Mouse (Mus musculus): ENCODE data around the gene Ppp2r2d. TPM values are rescaled to one million over a fixed set of nuclear protein-coding genes. Genes with fewer than 3 reads are reported as not detected.

Gene Ppp2r2d
- polyA plus RNA-seq, 1 experiment = not detected

DNA sequence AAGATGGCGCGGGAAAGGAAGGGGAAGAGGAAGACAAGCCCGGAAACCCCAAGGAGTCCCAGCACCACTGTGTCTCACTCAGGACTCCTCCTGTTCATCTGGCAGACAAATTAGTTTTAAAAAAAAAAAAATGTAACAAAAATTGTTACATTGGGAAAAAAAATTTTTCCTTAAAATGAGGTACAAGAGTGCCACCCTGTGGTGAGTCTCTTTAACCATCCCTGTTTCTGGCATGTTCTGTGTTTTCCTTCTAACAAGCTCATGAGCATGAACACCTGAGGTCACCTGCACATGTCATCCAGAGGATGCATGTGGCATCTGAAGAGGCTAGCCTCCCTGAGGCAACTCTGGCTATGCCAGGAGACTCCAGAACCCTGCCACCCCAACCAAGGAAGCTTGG is 10.9 kb upstream of the Ppp2r2d start:
- Histone ChIP-seq H3K27ac (ENCODE audit: insufficient read depth, low read depth, low read length) (no peak overlapping the region), H3K4me1 (ENCODE audit: control insufficient read depth, insufficient read depth, low read length) (peaks cover 2% of the 10 kb centered on the region; the same call in 1 of the 2 replicates), H3K4me3 (ENCODE audit: insufficient read depth, low read depth, low read length) (no peak overlapping the region)
- WGBS = 86% methylated on average over 3 of the region's 3 CpGs
- no peak for TF ChIP-seq POLR2A (IDR thresholded peaks at IDR 0.05; ENCODE audit: insufficient read depth, low read depth, low read length)
- TF ChIP-seq CTCF (IDR thresholded peaks at IDR 0.05; ENCODE audit: insufficient read depth, low read depth, low read length) = no peak

DNA sequence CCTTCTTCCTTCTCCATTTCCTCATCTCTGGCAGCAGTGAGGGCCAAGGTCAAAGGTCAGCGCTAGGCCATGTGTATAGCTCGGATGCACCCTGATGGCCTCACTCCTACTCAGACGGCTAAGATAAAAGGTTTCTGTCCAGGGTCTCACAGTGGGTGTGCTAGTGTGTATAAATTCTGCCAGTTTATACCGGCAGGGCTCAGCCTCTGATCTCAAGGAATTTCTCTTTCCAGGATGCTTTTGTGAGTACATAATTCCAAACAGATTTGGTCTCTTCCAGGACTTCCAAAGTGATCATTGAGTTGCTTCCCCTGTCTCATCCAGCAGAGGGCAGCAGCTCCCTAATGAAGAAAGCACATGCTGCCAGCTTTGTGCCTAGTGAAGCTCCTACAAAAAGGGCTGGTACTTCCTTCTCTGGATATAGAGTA is 5.3 kb upstream of the Ppp2r2d start:
- TF ChIP-seq CTCF (IDR thresholded peaks at IDR 0.05; ENCODE audit: insufficient read depth, low read depth, low read length) (no peak), POLR2A (IDR thresholded peaks at IDR 0.05; ENCODE audit: insufficient read depth, low read depth, low read length) (no peak)
- Histone ChIP-seq H3K4me1 (ENCODE audit: control insufficient read depth, insufficient read depth, low read length) (peaks cover 22% of the 10 kb centered on the region), H3K27ac (ENCODE audit: insufficient read depth, low read depth, low read length) (no peak overlapping the region), H3K4me3 (ENCODE audit: insufficient read depth, low read depth, low read length) (no peak overlapping the region)
- WGBS = 49% methylated on average over 4 of the region's 4 CpGs

DNA sequence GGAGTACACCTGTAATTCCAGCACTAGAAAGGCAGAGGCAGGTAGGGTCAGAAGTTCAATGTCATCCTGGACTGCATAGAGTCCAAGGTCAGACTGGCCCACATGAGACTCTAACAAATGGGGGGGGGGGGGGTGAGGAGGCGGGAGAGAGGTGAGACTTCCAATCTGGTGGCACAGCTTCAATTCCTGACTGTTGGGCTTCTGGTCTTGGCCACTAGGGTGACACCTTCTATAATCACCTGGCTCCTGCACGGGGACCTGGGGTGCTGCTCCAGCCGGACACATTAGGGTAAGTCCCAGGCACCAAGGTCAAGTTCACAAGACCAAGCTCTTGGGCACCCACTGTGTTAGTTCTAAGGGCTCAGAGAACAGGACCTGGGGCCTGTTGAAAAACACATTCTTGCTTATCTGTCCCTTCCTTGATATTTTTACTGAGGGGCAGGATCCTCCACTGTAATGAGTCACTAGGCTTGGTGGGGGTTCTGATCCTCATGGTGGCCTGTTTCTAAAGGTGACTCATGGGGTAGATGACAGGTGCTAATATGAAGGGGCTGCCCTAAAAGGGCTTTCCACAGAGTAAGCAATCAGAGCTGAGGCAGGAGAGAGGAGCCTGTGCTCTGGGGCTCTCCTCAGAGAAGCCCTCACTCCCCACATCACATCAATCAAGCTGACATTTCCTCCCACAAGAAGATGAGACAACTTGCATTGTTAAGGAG is 4.3 kb upstream of the Ppp2r2d start:
- 75% methylated on average over 3 of the region's 3 CpGs for WGBS
- no peak overlapping the region for H3K27ac ChIP-seq (ENCODE audit: insufficient read depth, low read depth, low read length)
- TF ChIP-seq CTCF (IDR thresholded peaks at IDR 0.05; ENCODE audit: insufficient read depth, low read depth, low read length) = no peak
- no peak for TF ChIP-seq POLR2A (IDR thresholded peaks at IDR 0.05; ENCODE audit: insufficient read depth, low read depth, low read length)

DNA sequence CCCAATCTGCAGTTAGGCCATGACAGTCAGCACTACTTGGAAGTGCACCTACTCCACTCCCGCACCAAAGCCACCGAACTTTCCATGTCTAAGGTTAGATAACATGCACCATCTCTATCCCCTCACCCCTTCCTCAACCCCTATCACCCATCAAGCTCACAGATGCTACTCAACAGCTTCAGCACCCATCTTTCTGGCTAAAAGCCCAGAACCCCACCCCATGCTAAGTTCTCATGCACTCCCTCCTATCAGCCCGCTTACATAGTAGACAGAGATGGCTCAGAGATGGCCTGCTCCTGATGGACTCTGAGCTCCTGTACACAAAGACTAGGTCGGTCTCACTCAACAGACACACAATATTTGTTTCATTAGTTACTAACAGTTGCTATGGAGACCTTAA is 2.5 kb upstream of the Ppp2r2d start:
- TF ChIP-seq CTCF (IDR thresholded peaks at IDR 0.05; ENCODE audit: insufficient read depth, low read depth, low read length) (no peak), POLR2A (IDR thresholded peaks at IDR 0.05; ENCODE audit: insufficient read depth, low read depth, low read length) (no peak)
- 75% methylated on average over 4 of the region's 4 CpGs for WGBS
- Histone ChIP-seq H3K4me1 (ENCODE audit: control insufficient read depth, insufficient read depth, low read length) (peaks cover 30% of the 10 kb centered on the region), H3K27ac (ENCODE audit: insufficient read depth, low read depth, low read length) (no peak overlapping the region), H3K4me3 (ENCODE audit: insufficient read depth, low read depth, low read length) (no peak overlapping the region)

More for the DNA sequence above, 4.3 kb upstream of the Ppp2r2d start:
- H3K4me3 ChIP-seq (ENCODE audit: insufficient read depth, low read depth, low read length) = no peak overlapping the region
- H3K4me1 ChIP-seq (ENCODE audit: control insufficient read depth, insufficient read depth, low read length) = peaks cover 22% of the 10 kb centered on the region

DNA sequence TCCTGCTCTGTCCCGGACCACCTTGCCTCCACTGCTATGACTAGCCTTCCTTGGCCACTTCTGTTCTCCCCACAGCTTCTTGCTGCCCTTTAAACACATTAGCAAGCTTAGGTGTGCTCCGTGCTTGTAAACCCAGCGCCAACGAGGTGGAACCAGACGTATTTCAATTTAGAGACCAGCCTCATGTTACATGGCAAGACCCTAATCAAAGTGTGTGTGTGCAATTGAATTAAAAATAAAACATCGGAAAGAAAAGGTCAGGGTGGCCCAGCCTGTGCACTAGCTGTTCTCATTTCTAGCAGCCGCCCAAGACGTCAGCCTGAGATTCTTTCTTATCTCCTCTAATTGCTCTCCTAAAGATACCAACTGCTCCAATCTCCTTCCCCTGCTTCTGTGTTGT is 768 bp upstream of the Ppp2r2d start:
- Histone ChIP-seq H3K4me3 (ENCODE audit: insufficient read depth, low read depth, low read length) (peak overlapping the region; percentile 45), H3K4me1 (ENCODE audit: control insufficient read depth, insufficient read depth, low read length) (peaks cover 28% of the 10 kb centered on the region), H3K27ac (ENCODE audit: insufficient read depth, low read depth, low read length) (0 out of 2 replicates have a peak overlapping the region, but pooled peaks have one; percentile 7)
- TF ChIP-seq POLR2A (IDR thresholded peaks at IDR 0.05; ENCODE audit: insufficient read depth, low read depth, low read length) (no peak), CTCF (IDR thresholded peaks at IDR 0.05; ENCODE audit: insufficient read depth, low read depth, low read length) (no peak)
- WGBS = 23% methylated on average over 8 of the region's 8 CpGs

DNA sequence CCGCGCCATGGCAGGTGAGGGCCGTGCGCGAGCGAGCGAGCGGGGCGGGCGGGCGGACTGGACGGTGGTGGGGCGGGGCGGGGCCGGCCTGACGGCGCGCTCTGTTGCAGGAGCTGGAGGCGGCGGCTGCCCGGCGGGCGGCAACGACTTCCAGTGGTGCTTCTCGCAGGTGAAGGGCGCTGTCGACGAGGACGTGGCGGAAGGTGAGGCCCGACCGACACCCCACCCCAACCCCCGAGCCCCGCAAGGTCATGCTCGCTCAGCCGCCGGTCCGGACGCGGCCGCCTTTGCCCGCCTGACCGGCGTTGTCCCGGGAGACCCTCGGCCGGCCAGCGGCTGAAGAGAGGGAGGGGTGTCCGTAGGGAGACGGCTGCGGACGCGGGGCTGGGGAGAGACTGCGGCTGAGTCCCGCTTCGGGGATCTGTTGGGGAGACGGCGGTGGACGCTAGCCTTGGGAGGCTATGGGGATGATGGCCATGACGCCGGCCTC is 668 bp downstream of the Ppp2r2d start:
- H3K4me3 ChIP-seq (ENCODE audit: insufficient read depth, low read depth, low read length) = peak overlapping the region; percentile 84
- H3K27ac ChIP-seq (ENCODE audit: insufficient read depth, low read depth, low read length) = no peak overlapping the region
- WGBS = under 1% methylated on average over 61 of the region's 61 CpGs
- TF ChIP-seq POLR2A (IDR thresholded peaks at IDR 0.05; ENCODE audit: insufficient read depth, low read depth, low read length) = no peak
- no peak for TF ChIP-seq CTCF (IDR thresholded peaks at IDR 0.05; ENCODE audit: insufficient read depth, low read depth, low read length)
- H3K4me1 ChIP-seq (ENCODE audit: control insufficient read depth, insufficient read depth, low read length) = peaks cover 23% of the 10 kb centered on the region

DNA sequence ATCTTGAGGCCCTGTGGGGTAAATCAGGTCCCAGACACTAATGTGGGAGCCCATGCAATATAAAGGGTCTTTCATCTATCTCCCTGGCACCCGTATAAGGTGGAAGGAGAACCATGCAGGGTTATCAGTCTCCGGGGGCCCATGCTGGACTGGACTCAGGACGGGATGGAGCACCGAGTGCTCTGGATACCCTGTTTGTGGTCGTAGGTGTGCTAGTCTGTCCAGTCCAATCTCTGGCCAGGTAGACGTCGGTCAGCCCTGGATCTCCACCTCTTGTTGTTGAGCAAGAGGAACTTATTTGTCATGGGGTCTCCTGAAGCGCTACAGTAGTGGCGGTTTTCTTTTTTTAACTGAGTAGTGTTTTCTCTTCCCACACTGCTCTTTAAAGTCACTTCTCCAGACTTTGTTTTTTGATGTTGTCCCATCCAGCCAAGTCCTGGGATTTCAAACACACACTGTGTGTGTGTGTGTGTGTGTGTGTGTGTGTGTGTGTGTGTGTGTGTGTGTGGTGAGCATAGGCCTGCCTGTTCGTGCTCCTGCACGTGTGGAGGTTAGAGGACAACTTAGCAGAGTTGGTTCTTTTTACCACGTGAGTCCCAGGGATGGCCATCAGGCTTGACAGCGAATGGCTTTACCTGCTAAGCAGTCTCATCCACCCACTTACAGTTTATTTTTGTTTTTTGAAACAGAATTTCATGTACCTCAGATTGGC is 1.6 kb downstream of the Ppp2r2d start:
- Histone ChIP-seq H3K4me1 (ENCODE audit: control insufficient read depth, insufficient read depth, low read length) (peaks cover 22% of the 10 kb centered on the region), H3K4me3 (ENCODE audit: insufficient read depth, low read depth, low read length) (peak overlapping the region; percentile 84), H3K27ac (ENCODE audit: insufficient read depth, low read depth, low read length) (no peak overlapping the region)
- TF ChIP-seq POLR2A (IDR thresholded peaks at IDR 0.05; ENCODE audit: insufficient read depth, low read depth, low read length) = no peak
- TF ChIP-seq CTCF (IDR thresholded peaks at IDR 0.05; ENCODE audit: insufficient read depth, low read depth, low read length) = no peak
- 20% methylated on average over 13 of the region's 13 CpGs for WGBS

DNA sequence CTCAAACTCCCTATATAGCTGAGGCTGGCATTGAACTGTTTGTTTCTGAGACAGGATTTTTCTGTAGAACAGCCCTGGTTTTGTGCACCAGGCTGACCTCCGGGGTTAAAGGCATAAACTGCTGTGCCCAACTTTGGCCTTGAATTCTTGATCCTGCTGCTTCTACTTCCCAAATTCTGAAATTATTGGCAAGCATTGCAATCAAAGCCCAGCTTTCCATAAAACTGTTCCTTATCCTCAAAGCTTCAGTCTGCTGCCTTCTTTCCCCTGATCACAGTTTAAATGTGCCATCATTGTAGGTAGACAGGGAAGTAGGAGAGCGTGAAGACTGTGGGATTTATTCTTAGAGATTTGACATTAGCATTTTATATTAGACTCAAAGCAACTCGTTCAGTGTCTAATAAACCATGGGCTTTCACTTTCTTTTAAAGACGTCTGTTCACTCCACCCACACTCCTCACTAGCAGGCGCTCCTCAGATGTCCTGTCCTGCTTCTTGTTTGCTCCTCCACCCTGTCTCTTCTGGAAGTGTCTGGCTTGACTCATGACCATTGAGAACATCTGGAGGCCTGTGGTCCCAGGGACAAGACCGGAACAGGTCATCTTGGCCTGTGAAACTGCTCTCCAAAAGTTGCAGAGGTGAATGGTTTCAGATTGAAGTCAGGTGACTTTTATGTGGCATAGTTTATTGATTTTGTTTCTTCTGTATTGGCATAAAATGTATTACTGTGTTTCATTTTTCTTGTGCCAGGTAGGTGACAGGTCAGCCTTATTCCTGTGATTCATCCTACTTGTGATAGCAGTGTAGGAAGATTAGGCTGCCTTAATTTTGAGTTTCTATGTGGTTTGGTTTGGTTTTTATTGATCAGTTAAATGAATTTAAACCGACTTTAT is 2.4 kb downstream of the Ppp2r2d start:
- no peak overlapping the region for H3K4me3 ChIP-seq (ENCODE audit: insufficient read depth, low read depth, low read length)
- H3K27ac ChIP-seq (ENCODE audit: insufficient read depth, low read depth, low read length) = no peak overlapping the region
- WGBS = 54% methylated on average over 7 of the region's 7 CpGs
- H3K4me1 ChIP-seq (ENCODE audit: control insufficient read depth, insufficient read depth, low read length) = peaks cover 16% of the 10 kb centered on the region
- no peak for TF ChIP-seq CTCF (IDR thresholded peaks at IDR 0.05; ENCODE audit: insufficient read depth, low read depth, low read length)
- no peak for TF ChIP-seq POLR2A (IDR thresholded peaks at IDR 0.05; ENCODE audit: insufficient read depth, low read depth, low read length)
